Mouse (Mus musculus) layer of hippocampus, adult 6 months (tissue): ENCODE measurements around the gene Por. TPM values are rescaled to one million over a fixed set of nuclear protein-coding genes. Genes with fewer than 3 reads are reported as not detected.

ENCODE experiments used
- long read RNA-seq, 2 experiments: library from polyadenylated mRNA; unstranded; transcript quantifications; one replicate each; pipeline ENCODE4 v2.0.0; 2019 to 2020
- microRNA-seq: library from miRNA; unstranded; fragments of <30 nt; microRNA quantifications from one replicate; pipeline ENCODE4 v1.2.0, GENCODE M21; 2020
- polyA plus RNA-seq: library from polyadenylated mRNA; unstranded; fragments of <200 nt; fragmentation: Nextera tagmentation; gene quantifications from 2 replicates; pipeline ENCODE4 v1.2.3, GENCODE M21; 2021

Gene Por
- 50.8 and 54.4 TPM in 2 replicates for polyA plus RNA-seq
- long read RNA-seq, experiment 1, transcript Por-201 (16 exons, 2,636 nt), result major isoform, 58 of 96 reads
- long read RNA-seq, experiment 1, partial matches to known transcripts, result 27 of 96 reads
- long read RNA-seq, experiment 1, other reads (novel, unspliced or antisense), result 11 of 96 reads
- long read RNA-seq, experiment 2, transcript Por-201 (16 exons, 2,636 nt), result major isoform, 317 of 372 reads
- long read RNA-seq, experiment 2, partial matches to known transcripts, result 22 of 372 reads
- long read RNA-seq, experiment 2, other reads (novel, unspliced or antisense), result 33 of 372 reads

GRCm38 (mm10) chr5:135669741-135670275, at the start of gene Por:
Gene Por (plus strand): TSS chr5:135670033.

GRCm38 (mm10) chr5:135632117-135632796, 37.6 kb upstream of the Por start, which contains the start of gene Rhbdd2:
Gene Rhbdd2 (plus strand): TSS chr5:135632618.

GRCm38 (mm10) chr5:135743741-135744609, 74.1 kb downstream of the Por start, which contains the start of gene Tmem120a:
Gene Tmem120a (minus strand): TSS chr5:135744448.

GRCm38 (mm10) chr5:135777796-135778470, 108.1 kb downstream of the Por start, which contains the start of gene Styxl1:
Gene Styxl1 (minus strand): TSS chr5:135778385.

GRCm38 (mm10) chr5:135778471-135779445, 108.9 kb downstream of the Por start, which contains the start of gene Mdh2:
Gene Mdh2 (plus strand): TSS chr5:135778480.

Small RNAs within 50 kb of the gene (microRNA-seq; reads per million reads assigned to microRNA genes)
- not detected for gene Mir7034

Other genes starting within 250 kb of the Por start
- 9.8 and 10.1 TPM in 2 replicates for gene Hip1, start 124.9 kb upstream of the Por start, polyA plus RNA-seq
- gene Ccl26, start 106.5 kb upstream of the Por start, polyA plus RNA-seq, result not detected in 2 replicates
- 0.29 and 0.67 TPM in 2 replicates for gene Ccl24, start 97.0 kb upstream of the Por start, polyA plus RNA-seq
- 112 and 115 TPM in 2 replicates for gene Rhbdd2, start 37.4 kb upstream of the Por start, polyA plus RNA-seq
- 33.8 and 35.6 TPM in 2 replicates for gene Tmem120a, start 74.4 kb downstream of the Por start, polyA plus RNA-seq
- 0.55 and 0.89 TPM in 2 replicates for gene Styxl1, start 108.4 kb downstream of the Por start, polyA plus RNA-seq
- gene Mdh2, start 108.4 kb downstream of the Por start, polyA plus RNA-seq, result 906 and 921 TPM in 2 replicates
- 16.5 and 16.8 TPM in 2 replicates for gene Srrm3, start 136.9 kb downstream of the Por start, polyA plus RNA-seq
- gene Hspb1, start 217.9 kb downstream of the Por start, polyA plus RNA-seq, result 28.3 and 33.6 TPM in 2 replicates